ENCODE assay signal across 16 mouse cellular contexts in the genomic region with DNA sequence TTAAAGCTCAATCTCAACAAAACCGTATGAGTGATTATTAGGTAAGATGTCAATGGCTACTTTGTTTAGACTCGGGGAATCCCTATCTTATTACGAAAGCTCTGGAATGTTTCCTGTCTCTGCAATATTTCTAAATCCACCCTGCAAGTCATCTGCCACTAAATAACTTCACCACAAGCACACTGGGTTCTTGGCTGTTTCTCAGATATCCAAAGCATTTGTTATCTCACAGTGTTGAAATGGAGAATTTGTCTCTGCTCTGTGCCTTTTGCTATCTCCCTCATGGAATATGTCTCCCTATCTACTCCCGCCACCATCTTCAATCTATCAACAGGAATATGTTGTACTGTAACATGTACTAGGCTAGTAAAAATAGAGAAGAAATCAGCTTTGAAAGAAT.
DNase-seq lines count a peak whose midpoint lies in the region; ATAC-seq and TF ChIP-seq lines count a peak whose summit lies in the region.
"Had no signal": no experiment of that assay in that cellular context is flagged by ENCODE, and none has a peak within 500 bp of the region (broad histone marks: within the 10 kb centered on the region; RNA-seq: fewer than 3 reads in every experiment).

No protein-coding gene starts in this region.

- no peak overlapping the region for H3K9ac ChIP-seq in heart, embryonic 14.5 days (ENCODE audit: low read length)
- H3K9ac ChIP-seq: forebrain, embryonic 12.5 days; limb, embryonic 12.5 days; liver, embryonic 15.5 days had no signal

- H3K27me3 ChIP-seq in heart, embryonic 10.5 days (ENCODE audit: insufficient read depth, poor library complexity, severe bottlenecking), result no peaks in the 10 kb centered on the region
- H3K27me3 ChIP-seq in heart, embryonic 14.5 days (ENCODE audit: control insufficient read depth, insufficient read depth, low read length), result no peaks in the 10 kb centered on the region
- no peaks in the 10 kb centered on the region for H3K27me3 ChIP-seq in cerebellum, adult 2 months (ENCODE audit: control insufficient read depth, insufficient read depth, low read length)
- H3K27me3 ChIP-seq: forebrain, embryonic 12.5 days; limb, embryonic 12.5 days; liver, embryonic 15.5 days had no signal

- WGBS in heart, embryonic 10.5 days, result 29% methylated on average over 4 of the region's 4 CpGs
- 10% methylated on average over 4 of the region's 4 CpGs for WGBS in heart, embryonic 14.5 days
- 77% methylated on average over 4 of the region's 4 CpGs for WGBS in cerebellum, adult 2 months

- no peak overlapping the region for H3K27ac ChIP-seq in heart, embryonic 10.5 days
- H3K27ac ChIP-seq in heart, embryonic 14.5 days (replicated peaks in 1 of 2; ENCODE audit: control insufficient read depth in 1 of 2, insufficient read depth in 1 of 2, low read depth in 2 of 2, low read length in 2 of 2), result peak overlapping the region in 1 of 2 experiments; percentile 70; a peak in 2 of 4 replicates
- no peak overlapping the region for H3K27ac ChIP-seq in cerebellum, adult 2 months (ENCODE audit: insufficient read depth, low read length)
- H3K27ac ChIP-seq: forebrain, embryonic 12.5 days; left cerebral cortex, adult 2 months; limb, embryonic 12.5 days; liver, embryonic 15.5 days had no signal

- no peak overlapping the region for H3K4me3 ChIP-seq in heart, embryonic 10.5 days
- H3K4me3 ChIP-seq in heart, embryonic 14.5 days (ENCODE audit: control insufficient read depth in 1 of 2, insufficient read depth in 1 of 2, low read depth in 1 of 2, low read length in 2 of 2), result no peak overlapping the region
- no peak overlapping the region for H3K4me3 ChIP-seq in cerebellum, adult 2 months (replicated peaks; ENCODE audit: insufficient read depth, low read depth, low read length)
- H3K4me3 ChIP-seq: forebrain, embryonic 12.5 days; left cerebral cortex, adult 2 months; limb, embryonic 12.5 days; liver, embryonic 15.5 days had no signal

- peak; percentile 59; the same call in 1 of the 2 replicates for ATAC-seq in heart, embryonic 14.5 days (ENCODE audit: insufficient number of reproducible peaks, insufficient read depth, low FRiP score, low read depth)
- ATAC-seq: hindbrain, embryonic 16.5 days had no signal

- TF ChIP-seq CTCF in cerebellum, adult 2 months (IDR thresholded peaks at IDR 0.05; ENCODE audit: borderline replicate concordance, insufficient read depth, low read depth, low read length), result no peak

- no peaks in the 10 kb centered on the region for H3K36me3 ChIP-seq in heart, embryonic 10.5 days
- H3K36me3 ChIP-seq in heart, embryonic 14.5 days (ENCODE audit: control insufficient read depth, insufficient read depth, low read length), result no peaks in the 10 kb centered on the region
- H3K36me3 ChIP-seq: forebrain, embryonic 12.5 days; limb, embryonic 12.5 days; liver, embryonic 15.5 days had no signal

- no peak for TF ChIP-seq POLR2A in cerebellum, adult 2 months (IDR thresholded peaks at IDR 0.05; ENCODE audit: borderline replicate concordance, insufficient read depth, low read length)

- H3K4me1 ChIP-seq in heart, embryonic 10.5 days, result peaks cover 15% of the 10 kb centered on the region
- peaks cover 2 to 16% of the 10 kb centered on the region in 2 experiments; a peak in 3 of 4 replicates for H3K4me1 ChIP-seq in heart, embryonic 14.5 days (ENCODE audit: control insufficient read depth in 2 of 2, insufficient read depth in 2 of 2, low read length in 2 of 2)
- no peaks in the 10 kb centered on the region for H3K4me1 ChIP-seq in cerebellum, adult 2 months (ENCODE audit: control insufficient read depth, insufficient read depth, low read length)
- H3K4me1 ChIP-seq: forebrain, embryonic 12.5 days; limb, embryonic 12.5 days; liver, embryonic 15.5 days had no signal

- DNase-seq in heart, adult 8-10 months (ENCODE audit: low spot score), result peak; percentile 87
- DNase-seq in heart, embryonic 10.5 days (ENCODE audit: low spot score), result no peak
- DNase-seq in 3134 (ENCODE audit: extremely low read depth, insufficient read length, low spot score), result peak; percentile 32
- peak; percentile 50 for DNase-seq in Muller cell, postnatal 12 days (ENCODE audit: inconsistent ontology term)
- no peak for DNase-seq in cerebellum, adult 2 months
- DNase-seq in retina, embryonic 14.5 days (ENCODE audit: low spot score), result no peak
- DNase-seq in right cerebral cortex, postnatal 10 days (ENCODE audit: low spot score in 2 of 2), result no peak
- DNase-seq: kidney, adult 9 months; midbrain, embryonic 14.5 days; thymus, adult 2 months had no signal

- H3K4me2 ChIP-seq in heart, embryonic 14.5 days (ENCODE audit: low read length), result no peak overlapping the region
- H3K4me2 ChIP-seq: forebrain, embryonic 12.5 days; limb, embryonic 12.5 days; liver, embryonic 15.5 days had no signal

- no peaks in the 10 kb centered on the region for H3K9me3 ChIP-seq in heart, embryonic 10.5 days
- H3K9me3 ChIP-seq in heart, embryonic 14.5 days (ENCODE audit: control insufficient read depth, low read length), result no peaks in the 10 kb centered on the region
- H3K9me3 ChIP-seq: forebrain, embryonic 12.5 days; limb, embryonic 12.5 days; liver, embryonic 15.5 days had no signal

Comparison
In these comparisons a context has a peak if more than half of its experiments do, and no peak if none do; other contexts are left out.
1. DNase-seq: peak in heart, adult 8-10 months (single experiment), 3134 (single experiment) and Muller cell, postnatal 12 days (single experiment); none in heart, embryonic 10.5 days (single experiment), cerebellum, adult 2 months (0 of 2), retina, embryonic 14.5 days (single experiment) and right cerebral cortex, postnatal 10 days (0 of 2).